Mouse (Mus musculus) neural tube, embryonic 14.5 days (tissue): ENCODE results near the gene Capn15. TPM values are rescaled to one million over a fixed set of nuclear protein-coding genes. Genes with fewer than 3 reads are reported as not detected.

Source experiments
- polyA plus RNA-seq: library from polyadenylated mRNA; unstranded; fragments of >200 nt; fragmentation: Nextera tagmentation; extraction: Ambion mirVana; gene quantifications from 2 replicates; pipeline ENCODE4 v1.2.1, GENCODE M21; 2014

The Capn15 gene
- polyA plus RNA-seq, 1 experiment from 2014 or later = 24.6 TPM

Other genes with a start within 250 kb of the Capn15 start
- not detected in 2 replicates for gene Mslnl, start 249.8 kb downstream of the Capn15 start, polyA plus RNA-seq
- 1.5 TPM in 1 of 2 replicates, not detected in the other for gene Msln, start 231.4 kb downstream of the Capn15 start, polyA plus RNA-seq
- gene Narfl, start 212.0 kb downstream of the Capn15 start, polyA plus RNA-seq = 25.4 and 25.9 TPM in 2 replicates
- 140 and 181 TPM in 2 replicates for gene Haghl, start 200.1 kb downstream of the Capn15 start, polyA plus RNA-seq
- 0.17 and 0.23 TPM in 2 replicates for gene Ccdc78, start 199.2 kb downstream of the Capn15 start, polyA plus RNA-seq
- gene Fam173a, start 192.9 kb downstream of the Capn15 start, polyA plus RNA-seq = 79.9 and 88.4 TPM in 2 replicates
- 0.55 TPM in 1 of 2 replicates, not detected in the other for gene AC134908.4, start 190.1 kb downstream of the Capn15 start, polyA plus RNA-seq
- 7.3 and 14.3 TPM in 2 replicates for gene Metrn, start 188.7 kb downstream of the Capn15 start, polyA plus RNA-seq
- 35.2 and 39.4 TPM in 2 replicates for gene Fbxl16, start 176.7 kb downstream of the Capn15 start, polyA plus RNA-seq
- 29.5 and 31.8 TPM in 2 replicates for gene Wdr24, start 162.2 kb downstream of the Capn15 start, polyA plus RNA-seq
- 36.7 and 46.4 TPM in 2 replicates for gene Jmjd8, start 156.9 kb downstream of the Capn15 start, polyA plus RNA-seq
- 335 and 351 TPM in 2 replicates for gene Stub1, start 152.4 kb downstream of the Capn15 start, polyA plus RNA-seq
- gene Rhbdl1, start 148.5 kb downstream of the Capn15 start, polyA plus RNA-seq = 42.0 and 67.6 TPM in 2 replicates
- gene Gm20683, start 144.0 kb downstream of the Capn15 start, polyA plus RNA-seq = 8.2 and 10.6 TPM in 2 replicates
- gene Rhot2, start 140.9 kb downstream of the Capn15 start, polyA plus RNA-seq = 6.6 and 10.4 TPM in 2 replicates
- 10.5 and 12.1 TPM in 2 replicates for gene Wdr90, start 124.3 kb downstream of the Capn15 start, polyA plus RNA-seq
- 15.7 and 22.4 TPM in 2 replicates for gene Mcrip2, start 117.0 kb downstream of the Capn15 start, polyA plus RNA-seq
- gene Mettl26, start 110.7 kb downstream of the Capn15 start, polyA plus RNA-seq = 65.3 and 73.9 TPM in 2 replicates
- 0.30 and 0.67 TPM in 2 replicates for gene Wfikkn1, start 104.9 kb downstream of the Capn15 start, polyA plus RNA-seq
- gene Rab40c, start 66.1 kb downstream of the Capn15 start, polyA plus RNA-seq = 25.1 and 29.6 TPM in 2 replicates
- gene Pigq, start 40.9 kb downstream of the Capn15 start, polyA plus RNA-seq = 66.4 and 76.8 TPM in 2 replicates
- not detected in 2 replicates for gene Nhlrc4, start 40.8 kb downstream of the Capn15 start, polyA plus RNA-seq
- 0.08 and 0.30 TPM in 2 replicates for gene A930017K11Rik, start 33.2 kb downstream of the Capn15 start, polyA plus RNA-seq
- 29.0 and 34.1 TPM in 2 replicates for gene Rab11fip3, start 83.8 kb upstream of the Capn15 start, polyA plus RNA-seq
- 28.4 and 33.4 TPM in 2 replicates for gene Decr2, start 104.5 kb upstream of the Capn15 start, polyA plus RNA-seq
- 10.8 and 16.3 TPM in 2 replicates for gene Nme4, start 109.8 kb upstream of the Capn15 start, polyA plus RNA-seq
- 2.8 and 3.1 TPM in 2 replicates for gene Tmem8, start 127.5 kb upstream of the Capn15 start, polyA plus RNA-seq
- gene Mrpl28, start 137.7 kb upstream of the Capn15 start, polyA plus RNA-seq = 177 and 192 TPM in 2 replicates
- 7.1 and 7.7 TPM in 2 replicates for gene Axin1, start 152.9 kb upstream of the Capn15 start, polyA plus RNA-seq
- gene Pdia2, start 213.3 kb upstream of the Capn15 start, polyA plus RNA-seq = 0.24 and 0.32 TPM in 2 replicates
- 18.9 and 19.9 TPM in 2 replicates for gene Rgs11, start 217.2 kb upstream of the Capn15 start, polyA plus RNA-seq
- 152 and 192 TPM in 2 replicates for gene Arhgdig, start 222.0 kb upstream of the Capn15 start, polyA plus RNA-seq